ENCODE assay signal across 25 mouse cellular contexts in genomic region chr9:32559859-32560258, GRCm38 (mm10). TPM values are rescaled to one million over a fixed set of nuclear protein-coding genes. Genes with fewer than 3 reads are reported as not detected.
DNase-seq lines count a peak whose midpoint lies in the region; ATAC-seq lines count a peak whose summit lies in the region.
"Had no signal": no experiment of that assay in that cellular context is flagged by ENCODE, and none has a peak within 500 bp of the region (broad histone marks: within the 10 kb centered on the region; RNA-seq: fewer than 3 reads in every experiment).

No protein-coding gene starts in this region.

- no peaks in the 10 kb centered on the region for H3K36me3 ChIP-seq in intestine, embryonic 14.5 days (ENCODE audit: control insufficient read depth, insufficient read depth, low read length)
- no peaks in the 10 kb centered on the region for H3K36me3 ChIP-seq in intestine, embryonic 15.5 days
- H3K36me3 ChIP-seq in liver, embryonic 13.5 days: no peaks in the 10 kb centered on the region
- H3K36me3 ChIP-seq in embryonic facial prominence, embryonic 10.5 days (replicated peaks): no peaks in the 10 kb centered on the region
- no peaks in the 10 kb centered on the region for H3K36me3 ChIP-seq in kidney, embryonic 14.5 days (ENCODE audit: control insufficient read depth, insufficient read depth, low read length)
- H3K36me3 ChIP-seq: forebrain, embryonic 15.5 days; heart, embryonic 13.5 days; limb, embryonic 12.5 days; midbrain, embryonic 13.5 days had no signal

- H3K4me1 ChIP-seq in intestine, embryonic 14.5 days (replicated peaks; ENCODE audit: control insufficient read depth, insufficient read depth, low read length): no peaks in the 10 kb centered on the region; the same call in 1 of the 2 replicates
- no peaks in the 10 kb centered on the region for H3K4me1 ChIP-seq in intestine, embryonic 15.5 days (replicated peaks)
- peaks cover 43% of the 10 kb centered on the region for H3K4me1 ChIP-seq in liver, embryonic 13.5 days (replicated peaks)
- peaks cover 50% of the 10 kb centered on the region for H3K4me1 ChIP-seq in embryonic facial prominence, embryonic 10.5 days
- H3K4me1 ChIP-seq in kidney, embryonic 14.5 days (ENCODE audit: control insufficient read depth, insufficient read depth, low read length): peaks cover 20% of the 10 kb centered on the region
- H3K4me1 ChIP-seq: forebrain, embryonic 15.5 days; midbrain, embryonic 13.5 days had no signal

- ATAC-seq in intestine, embryonic 14.5 days (replicated peaks; ENCODE audit: low FRiP score, low TSS enrichment, low read depth): no peak
- no peak for ATAC-seq in intestine, embryonic 15.5 days
- ATAC-seq in liver, embryonic 13.5 days (ENCODE audit: low read depth): peak; percentile 88
- peak; percentile 68 for ATAC-seq in megakaryocyte-erythroid progenitor cell, adult 5-6 weeks (replicated peaks; ENCODE audit: low FRiP score, low TSS enrichment, poor library complexity, severe bottlenecking)
- no peak for ATAC-seq in kidney, embryonic 14.5 days (ENCODE audit: low FRiP score, low TSS enrichment)
- ATAC-seq: forebrain, embryonic 15.5 days; inflammation-experienced regulatory T-cells, adult 6 months; midbrain, embryonic 13.5 days; Patski had no signal

- no peak overlapping the region for H3K4me2 ChIP-seq in intestine, embryonic 14.5 days (ENCODE audit: low read length)
- H3K4me2 ChIP-seq in intestine, embryonic 15.5 days (replicated peaks): no peak overlapping the region
- H3K4me2 ChIP-seq in liver, embryonic 13.5 days: peak overlapping the region; percentile 31; the same call in 1 of the 2 replicates
- no peak overlapping the region for H3K4me2 ChIP-seq in kidney, embryonic 14.5 days (replicated peaks; ENCODE audit: low read depth, low read length)
- H3K4me2 ChIP-seq: forebrain, embryonic 15.5 days; heart, embryonic 13.5 days; hindbrain, embryonic 14.5 days; limb, embryonic 12.5 days; midbrain, embryonic 13.5 days had no signal

- H3K9me3 ChIP-seq in intestine, embryonic 14.5 days (ENCODE audit: control insufficient read depth, low read length): no peaks in the 10 kb centered on the region
- H3K9me3 ChIP-seq in intestine, embryonic 15.5 days: no peaks in the 10 kb centered on the region
- H3K9me3 ChIP-seq in liver, embryonic 13.5 days (replicated peaks): no peaks in the 10 kb centered on the region
- no peaks in the 10 kb centered on the region for H3K9me3 ChIP-seq in embryonic facial prominence, embryonic 10.5 days
- no peaks in the 10 kb centered on the region for H3K9me3 ChIP-seq in kidney, embryonic 14.5 days (ENCODE audit: control insufficient read depth, low read length)
- H3K9me3 ChIP-seq: forebrain, embryonic 15.5 days; heart, embryonic 13.5 days; limb, embryonic 12.5 days; midbrain, embryonic 13.5 days had no signal

- no peak overlapping the region for H3K9ac ChIP-seq in intestine, embryonic 14.5 days (ENCODE audit: low read length)
- no peak overlapping the region for H3K9ac ChIP-seq in intestine, embryonic 15.5 days
- H3K9ac ChIP-seq in liver, embryonic 13.5 days: no peak overlapping the region
- no peak overlapping the region for H3K9ac ChIP-seq in kidney, embryonic 14.5 days (ENCODE audit: low read depth, low read length)
- H3K9ac ChIP-seq: forebrain, embryonic 15.5 days; heart, embryonic 13.5 days; hindbrain, embryonic 14.5 days; limb, embryonic 12.5 days; midbrain, embryonic 13.5 days had no signal

- WGBS in intestine, embryonic 14.5 days: 78% methylated on average over 8 of the region's 8 CpGs
- 78% methylated on average over 8 of the region's 8 CpGs for WGBS in intestine, embryonic 15.5 days
- 20% methylated on average over 8 of the region's 8 CpGs for WGBS in liver, embryonic 13.5 days (ENCODE audit: insufficient replicate concordance)
- WGBS in embryonic facial prominence, embryonic 10.5 days: 75% methylated on average over 8 of the region's 8 CpGs
- WGBS in kidney, embryonic 14.5 days: 57% methylated on average over 8 of the region's 8 CpGs

- H3K27ac ChIP-seq in intestine, embryonic 14.5 days (ENCODE audit: low read depth): no peak overlapping the region
- no peak overlapping the region for H3K27ac ChIP-seq in intestine, embryonic 15.5 days
- H3K27ac ChIP-seq in liver, embryonic 13.5 days: no peak overlapping the region; the same call in 1 of the 2 replicates
- H3K27ac ChIP-seq in embryonic facial prominence, embryonic 10.5 days (replicated peaks): no peak overlapping the region
- H3K27ac ChIP-seq in kidney, embryonic 14.5 days (ENCODE audit: low read depth, low read length): no peak overlapping the region
- H3K27ac ChIP-seq: forebrain, embryonic 15.5 days; heart, embryonic 13.5 days; hindbrain, embryonic 14.5 days; limb, embryonic 12.5 days; midbrain, embryonic 13.5 days had no signal

- no peak overlapping the region for H3K4me3 ChIP-seq in intestine, embryonic 14.5 days (ENCODE audit: low read depth, low read length)
- no peak overlapping the region for H3K4me3 ChIP-seq in intestine, embryonic 15.5 days (replicated peaks)
- no peak overlapping the region for H3K4me3 ChIP-seq in liver, embryonic 13.5 days (replicated peaks)
- no peak overlapping the region for H3K4me3 ChIP-seq in embryonic facial prominence, embryonic 10.5 days
- no peak overlapping the region for H3K4me3 ChIP-seq in kidney, embryonic 14.5 days (ENCODE audit: low read length)
- H3K4me3 ChIP-seq: forebrain, embryonic 15.5 days; heart, embryonic 13.5 days; limb, embryonic 12.5 days; midbrain, embryonic 13.5 days had no signal

- peak; percentile 15 for DNase-seq in intestine, embryonic 14.5 days (ENCODE audit: low spot score)
- peak; percentile 36 for DNase-seq in c-Kit-positive CD71-positive TER-119-negative erythroid progenitor cells, embryonic 14.5 days (ENCODE audit: low read depth)
- peak; percentile 39 for DNase-seq in liver, embryonic 13.5 days
- DNase-seq in embryonic facial prominence, embryonic 10.5 days (ENCODE audit: low spot score): no peak
- no peak for DNase-seq in ovary, postnatal 14 days (ENCODE audit: low spot score)
- DNase-seq: cerebellum, adult 9-10 months; gastrocnemius, postnatal 10 days; heart, adult 18-20 months; heart, postnatal 36 days; kidney, adult 8-10 months; kidney, postnatal 25 days; lung, adult 2 months; lung, postnatal 36 days; right cerebral cortex, postnatal 25 days; spleen, adult 18-20 months had no signal

- no peaks in the 10 kb centered on the region for H3K27me3 ChIP-seq in intestine, embryonic 14.5 days (replicated peaks; ENCODE audit: control insufficient read depth, insufficient read depth, low read length)
- no peaks in the 10 kb centered on the region; the same call in 1 of the 2 replicates for H3K27me3 ChIP-seq in intestine, embryonic 15.5 days (replicated peaks)
- no peaks in the 10 kb centered on the region for H3K27me3 ChIP-seq in liver, embryonic 13.5 days
- H3K27me3 ChIP-seq in embryonic facial prominence, embryonic 10.5 days (replicated peaks; ENCODE audit: low read depth, poor library complexity, severe bottlenecking): 0 out of 2 replicates have a peak, but pooled peaks cover 16% of the 10 kb centered on the region
- no peaks in the 10 kb centered on the region for H3K27me3 ChIP-seq in kidney, embryonic 14.5 days (ENCODE audit: control insufficient read depth, insufficient read depth, low read length)
- H3K27me3 ChIP-seq: forebrain, embryonic 15.5 days; limb, embryonic 12.5 days; midbrain, embryonic 13.5 days had no signal

RNA-seq across cellular contexts. Expression of gene Fli1, which starts 17.2 kb away (rescaled TPM):
- polyA plus RNA-seq in intestine, embryonic 14.5 days (2014; fragmentation: Nextera tagmentation; extraction: Ambion mirVana): 14.8 and 15.0 TPM in 2 replicates
- 12.6 and 14.4 TPM in 2 replicates for polyA plus RNA-seq in intestine, embryonic 15.5 days (2015; fragmentation: Nextera tagmentation; extraction: Ambion mirVana)
- 9.1 and 13.2 TPM in 2 replicates for polyA plus RNA-seq in liver, embryonic 13.5 days (2015; fragmentation: Nextera tagmentation; extraction: Ambion mirVana)
- total RNA-seq in megakaryocyte-erythroid progenitor cell, adult 5-6 weeks (2014; fragmentation: Nextera tagmentation): 8.9 and 18.6 TPM in 2 replicates
- 17.7 and 38.1 TPM in 2 replicates for total RNA-seq in megakaryocyte-erythroid progenitor cell, adult 5-6 weeks (2017)
- 54.8 and 56.7 TPM in 2 replicates for polyA plus RNA-seq in embryonic facial prominence, embryonic 10.5 days (2016; fragmentation: Nextera tagmentation; extraction: Ambion mirVana)
- 24.0 and 27.3 TPM in 2 replicates for polyA plus RNA-seq in kidney, embryonic 14.5 days (2014; fragmentation: Nextera tagmentation; extraction: Ambion mirVana)

Comparison
In these comparisons a context has a peak if more than half of its experiments do, and no peak if none do; other contexts are left out.
1. ATAC-seq: peak in liver, embryonic 13.5 days (single experiment) and megakaryocyte-erythroid progenitor cell, adult 5-6 weeks (single experiment); none in intestine, embryonic 14.5 days (single experiment), intestine, embryonic 15.5 days (single experiment) and kidney, embryonic 14.5 days (single experiment).
2. DNase-seq: peak in intestine, embryonic 14.5 days (single experiment), c-Kit-positive CD71-positive TER-119-negative erythroid progenitor cells, embryonic 14.5 days (single experiment) and liver, embryonic 13.5 days (single experiment); none in embryonic facial prominence, embryonic 10.5 days (single experiment) and ovary, postnatal 14 days (single experiment).